Mouse (Mus musculus): ENCODE measurements around the gene Slc8a2.

Slc8a2 gene

DNA sequence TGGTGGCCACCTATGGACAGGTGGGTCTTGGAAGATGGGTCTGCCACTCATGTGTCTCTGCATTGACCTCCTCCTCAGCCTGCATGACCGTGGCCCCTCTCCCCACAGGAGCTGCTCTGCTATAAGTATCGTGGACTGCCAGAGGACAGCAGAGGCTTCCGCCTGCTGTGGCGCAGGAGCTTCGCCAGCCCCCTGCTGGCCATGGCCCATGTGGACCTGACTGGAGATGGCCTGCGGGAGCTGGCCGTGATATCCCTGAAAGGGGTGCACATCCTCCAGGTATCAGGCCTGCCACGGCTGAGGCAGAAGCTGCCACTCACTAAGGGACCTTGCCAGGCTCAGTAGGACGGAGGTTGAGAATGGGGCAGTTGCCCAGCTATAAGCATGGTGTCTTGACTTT is 3.8 kb upstream of the Slc8a2 start:
- DNase-seq (ENCODE audit: low spot score) = no peak

- no peak for DNase-seq (ENCODE audit: low spot score)
These were observed 1.3 kb upstream of the Slc8a2 start for GRCm38 (mm10) chr7:16128344-16128743.

DNA sequence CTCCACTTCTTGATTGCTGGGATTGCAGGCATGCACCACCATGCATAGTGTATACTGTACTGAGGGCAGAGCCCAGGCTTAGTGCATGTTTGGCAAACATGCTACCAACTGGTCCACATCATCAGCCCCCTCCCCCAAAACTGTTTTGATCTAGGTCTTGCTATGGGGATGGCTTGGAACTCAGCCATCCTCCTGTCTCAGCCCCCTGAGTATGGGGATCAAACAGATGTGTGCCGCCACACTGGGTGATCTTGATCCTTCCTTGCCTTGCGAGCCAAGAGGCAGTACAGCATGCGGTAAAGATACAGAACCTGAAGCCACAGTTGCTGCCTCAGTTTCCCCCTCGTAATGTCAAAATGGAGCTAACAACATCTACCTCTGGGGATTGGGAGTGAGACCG is 727 bp upstream of the Slc8a2 start:
- no peak for DNase-seq (ENCODE audit: low spot score)

GRCm38 (mm10) chr7:16129846-16130691 is 443 bp downstream of the Slc8a2 start:
- peak; percentile 22 for DNase-seq (ENCODE audit: low spot score)

- no peak for DNase-seq (ENCODE audit: low spot score)
These were observed 1.5 kb downstream of the Slc8a2 start for GRCm38 (mm10) chr7:16130956-16131634.

GRCm38 (mm10) chr7:16132161-16132581 is 2.5 kb downstream of the Slc8a2 start:
- DNase-seq (ENCODE audit: low spot score) = no peak

GRCm38 (mm10) chr7:16132926-16133325 is 3.3 kb downstream of the Slc8a2 start:
- DNase-seq (ENCODE audit: low spot score) = no peak

GRCm38 (mm10) chr7:16133691-16134090 is 4.1 kb downstream of the Slc8a2 start:
- no peak for DNase-seq (ENCODE audit: low spot score)

- DNase-seq (ENCODE audit: low spot score) = no peak
These were observed 5.3 kb downstream of the Slc8a2 start for GRCm38 (mm10) chr7:16134951-16135392.

GRCm38 (mm10) chr7:16146489-16147410 is 17.1 kb downstream of the Slc8a2 start:
- no peak for DNase-seq (ENCODE audit: low spot score)

GRCm38 (mm10) chr7:16147643-16148042 is 18.0 kb downstream of the Slc8a2 start:
- peak; percentile 68 for DNase-seq (ENCODE audit: low spot score)

- DNase-seq (ENCODE audit: low spot score) = no peak
These were observed 19.6 kb downstream of the Slc8a2 start for GRCm38 (mm10) chr7:16149241-16149640.

- no peak for DNase-seq (ENCODE audit: low spot score)
These were observed 20.8 kb downstream of the Slc8a2 start for GRCm38 (mm10) chr7:16150191-16151145.

DNA sequence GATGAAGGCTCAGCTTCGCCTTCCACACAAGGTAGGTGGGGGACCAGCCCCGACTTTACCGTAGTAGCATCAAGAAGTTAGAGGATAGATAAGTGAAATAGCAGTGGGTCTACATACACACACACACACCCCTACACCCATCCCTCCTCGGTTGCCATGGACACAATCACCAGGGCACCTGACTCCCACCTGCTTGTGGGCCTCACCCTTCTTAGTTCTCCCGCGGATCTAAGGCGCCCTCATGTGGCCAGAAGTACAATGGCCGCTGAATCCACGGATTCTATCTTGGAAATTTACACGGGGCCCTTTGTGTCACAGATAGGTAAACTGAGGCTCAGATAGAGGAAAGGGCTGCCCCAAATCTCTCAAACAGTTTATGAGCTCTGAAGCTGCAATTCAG is 23.9 kb downstream of the Slc8a2 start:
- DNase-seq (ENCODE audit: low spot score) = no peak

DNA sequence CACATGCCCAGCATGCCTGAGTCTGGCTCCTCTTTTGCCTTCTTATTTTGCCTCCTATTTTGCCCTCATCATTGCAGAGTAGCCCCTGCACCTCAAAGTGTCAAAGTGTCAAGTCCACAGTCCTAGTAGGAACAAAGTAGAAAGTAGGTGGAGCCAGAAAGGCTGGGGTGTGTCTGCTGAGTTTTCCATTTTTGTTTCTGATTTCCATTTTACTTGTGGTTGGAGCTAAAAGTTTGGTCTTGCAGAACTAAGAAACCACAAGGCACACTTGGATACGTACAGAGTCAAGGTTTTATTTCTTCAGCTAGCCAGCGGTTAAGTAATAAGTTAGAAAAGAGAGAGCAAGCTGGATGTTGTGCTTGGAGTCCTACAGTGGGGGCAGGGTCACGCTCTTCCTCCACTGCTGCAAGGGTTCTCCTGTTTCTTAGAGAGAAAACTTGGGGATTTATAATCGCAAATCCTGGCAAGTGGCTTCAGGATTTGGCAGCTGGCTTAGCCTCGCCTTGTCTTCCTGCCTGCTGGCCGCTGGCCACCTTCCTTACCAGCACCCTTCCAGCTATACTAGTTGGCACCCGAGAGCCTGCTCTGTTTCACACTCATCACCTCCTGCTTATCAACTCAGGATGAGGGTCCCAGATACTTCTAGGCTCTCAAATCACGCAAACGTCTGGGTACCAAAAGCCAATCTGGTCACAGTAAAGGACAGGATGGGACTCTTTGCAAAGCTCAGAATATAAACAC is 25.7 kb downstream of the Slc8a2 start:
- peak; percentile 24 for DNase-seq (ENCODE audit: low spot score)

DNA sequence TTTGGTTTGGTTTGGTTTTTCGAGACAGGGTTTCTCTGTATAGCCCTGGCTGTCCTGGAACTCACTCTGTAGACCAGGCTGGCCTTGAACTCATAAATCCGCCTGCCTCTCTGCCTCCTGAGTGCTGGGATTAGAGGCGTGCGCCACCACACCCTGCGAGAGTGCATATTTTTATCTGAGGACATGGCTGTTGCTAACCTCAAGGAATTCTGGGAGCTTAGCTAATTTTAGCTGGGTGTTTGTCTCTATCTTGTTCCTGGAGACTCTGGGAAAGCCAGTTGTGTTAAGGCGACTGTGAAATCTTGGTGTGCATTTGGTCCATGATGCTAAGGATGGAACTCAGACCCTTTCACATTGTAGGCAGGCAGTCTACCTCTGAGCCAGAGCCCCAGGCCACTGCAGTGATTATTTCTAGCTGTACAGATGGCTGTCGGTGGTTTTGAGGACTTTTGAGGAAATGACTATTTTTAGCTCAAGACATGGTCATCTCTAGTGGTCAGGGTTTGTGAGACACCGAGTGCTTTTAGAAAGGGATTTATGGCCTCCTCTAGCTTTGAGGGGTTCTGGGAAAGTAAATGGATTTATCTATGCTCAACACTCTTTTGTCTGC is 26.6 kb downstream of the Slc8a2 start:
- DNase-seq (ENCODE audit: low spot score) = no peak

DNA sequence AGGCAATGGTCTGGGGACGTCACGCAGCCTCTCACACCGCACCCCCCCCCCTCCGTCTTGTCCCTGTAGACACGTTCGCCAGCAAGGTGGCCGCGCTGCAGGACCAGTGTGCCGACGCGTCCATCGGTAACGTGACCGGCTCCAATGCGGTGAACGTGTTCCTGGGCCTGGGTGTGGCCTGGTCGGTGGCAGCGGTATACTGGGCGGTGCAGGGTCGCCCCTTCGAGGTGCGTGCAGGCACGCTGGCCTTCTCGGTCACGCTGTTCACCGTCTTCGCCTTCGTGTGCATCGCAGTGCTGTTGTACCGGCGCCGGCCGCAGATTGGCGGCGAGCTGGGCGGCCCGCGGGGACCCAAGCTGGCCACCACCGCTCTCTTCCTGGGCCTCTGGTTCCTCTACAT is 29.1 kb downstream of the Slc8a2 start:
- no peak for DNase-seq (ENCODE audit: low spot score)

DNA sequence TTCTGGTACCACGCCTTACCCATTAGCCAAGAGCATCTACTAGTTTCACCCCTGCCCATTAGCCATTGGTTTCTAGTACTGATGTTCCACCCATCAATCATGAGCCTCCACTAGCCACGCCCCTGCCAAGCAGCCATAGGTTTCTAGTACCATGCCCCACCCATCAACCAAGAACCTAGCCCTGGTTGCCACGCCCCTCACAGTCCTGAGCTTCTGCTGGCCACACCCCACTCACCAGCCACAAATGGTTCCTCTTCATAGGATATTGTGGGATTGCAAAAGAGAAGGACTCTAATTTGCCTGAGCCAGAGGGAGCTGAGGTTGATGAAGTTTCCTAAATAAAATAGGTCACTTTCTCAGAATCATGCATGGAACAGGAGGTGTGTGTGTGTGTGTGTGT is 31.1 kb downstream of the Slc8a2 start:
- DNase-seq (ENCODE audit: low spot score) = no peak

DNA sequence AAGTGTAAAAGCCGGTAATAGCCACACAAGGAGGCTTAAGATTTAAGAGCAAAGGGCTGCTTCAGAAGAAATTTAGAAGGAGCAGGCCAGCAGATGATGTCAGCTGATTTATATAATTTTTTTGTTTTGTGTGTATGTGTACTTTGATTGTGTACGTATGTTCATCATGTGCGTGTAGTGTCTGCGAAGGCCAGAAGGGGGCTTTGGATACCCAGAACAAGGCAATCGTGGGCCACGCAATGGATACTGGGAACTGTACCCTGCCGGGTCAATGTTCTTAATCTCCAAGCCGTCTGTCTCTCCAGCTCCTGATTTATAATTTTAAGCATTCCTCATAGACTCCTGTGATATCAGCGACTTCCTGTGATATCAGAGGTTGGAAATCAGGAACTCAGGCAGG is 31.7 kb downstream of the Slc8a2 start:
- no peak for DNase-seq (ENCODE audit: low spot score)

DNA sequence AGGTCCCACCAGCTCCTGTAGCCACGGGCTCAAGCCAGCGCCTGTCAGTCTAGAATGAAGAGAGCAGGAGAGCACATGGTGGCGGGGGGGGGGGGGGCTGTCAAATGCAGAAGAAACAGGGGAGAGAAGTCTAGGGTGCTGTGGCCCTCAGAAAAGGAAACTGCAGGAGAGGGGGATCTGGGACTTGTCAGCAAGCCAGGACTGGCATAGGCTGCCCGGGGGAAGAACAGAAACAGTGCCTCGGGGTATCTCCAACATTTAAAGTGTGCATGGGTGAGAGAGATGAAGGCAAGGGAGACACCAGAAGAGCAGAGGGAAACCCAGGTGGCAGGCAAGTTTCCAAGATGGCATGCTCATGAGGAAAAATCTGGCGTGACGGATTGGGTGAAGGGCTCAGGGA is 32.4 kb downstream of the Slc8a2 start:
- DNase-seq (ENCODE audit: low spot score) = no peak
